Mouse (Mus musculus) left cerebral cortex, adult 6 months (tissue): Measurements from ENCODE around the gene Lce3b. TPM values are rescaled to one million over a fixed set of nuclear protein-coding genes. Genes with fewer than 3 reads are reported as not detected.

ENCODE experiments used
- long read RNA-seq, 2 experiments: library from polyadenylated mRNA; unstranded; transcript quantifications; one replicate each; pipeline ENCODE4 v2.0.0; 2019 to 2020
- polyA plus RNA-seq: library from polyadenylated mRNA; unstranded; fragments of <200 nt; fragmentation: Nextera tagmentation; gene quantifications from 2 replicates; pipeline ENCODE4 v1.2.3, GENCODE M21; 2021

The Lce3b gene
- polyA plus RNA-seq, result not detected in 2 replicates
- long read RNA-seq, experiment 1, result 0 reads
- long read RNA-seq, experiment 2, result 0 reads

DNA sequence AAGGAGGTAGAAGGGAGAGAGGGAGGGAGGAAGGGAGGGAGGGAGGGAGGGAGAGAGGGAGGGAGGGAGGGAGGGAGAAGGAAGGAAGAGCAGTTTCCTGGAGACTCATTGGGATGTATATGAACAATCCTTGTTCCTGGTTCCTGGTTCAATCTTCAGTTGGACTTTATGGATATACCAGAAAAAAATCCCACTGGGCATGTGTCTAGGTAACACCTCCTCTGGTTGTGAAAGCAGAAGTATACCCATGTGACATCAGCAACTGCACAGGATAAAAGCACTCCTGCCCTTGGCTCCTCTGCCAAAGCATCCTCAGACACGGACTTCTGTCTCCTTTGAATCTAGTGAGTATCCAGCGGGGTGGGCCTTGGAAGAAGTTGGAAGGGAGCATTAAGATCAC is at the start of gene Lce3b:
Gene Lce3b (plus strand): TSS at position 301 of the 400 bp plus-strand sequence.

GRCm38 (mm10) chr3:92926130-92926529 is 6.6 kb upstream of the Lce3b start, which contains the start of gene Lce3a:
TSS of gene Lce3a (minus strand) at chr3:92926230.

DNA sequence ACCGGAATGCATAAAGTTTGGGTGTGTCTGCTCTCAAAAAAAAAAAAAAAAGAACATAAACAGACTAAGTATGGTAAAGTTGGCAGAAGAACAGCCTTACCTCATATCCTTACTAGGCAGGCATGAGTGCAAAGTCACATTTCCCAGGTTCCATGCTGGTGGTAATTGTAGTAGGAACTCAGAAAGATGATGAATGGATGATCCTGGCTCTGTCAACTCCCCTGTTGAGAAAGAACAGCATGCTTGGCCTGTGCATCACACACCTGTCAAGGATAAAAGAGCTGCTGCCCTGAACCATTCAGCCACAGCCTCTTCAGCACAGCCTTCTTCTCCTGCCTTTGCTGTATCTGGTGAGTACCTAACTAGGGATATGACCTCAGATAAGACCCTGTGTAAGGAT is 11.4 kb downstream of the Lce3b start, which contains the start of gene Lce3c:
Gene Lce3c (plus strand): TSS at position 301 of the 400 bp plus-strand sequence.

DNA sequence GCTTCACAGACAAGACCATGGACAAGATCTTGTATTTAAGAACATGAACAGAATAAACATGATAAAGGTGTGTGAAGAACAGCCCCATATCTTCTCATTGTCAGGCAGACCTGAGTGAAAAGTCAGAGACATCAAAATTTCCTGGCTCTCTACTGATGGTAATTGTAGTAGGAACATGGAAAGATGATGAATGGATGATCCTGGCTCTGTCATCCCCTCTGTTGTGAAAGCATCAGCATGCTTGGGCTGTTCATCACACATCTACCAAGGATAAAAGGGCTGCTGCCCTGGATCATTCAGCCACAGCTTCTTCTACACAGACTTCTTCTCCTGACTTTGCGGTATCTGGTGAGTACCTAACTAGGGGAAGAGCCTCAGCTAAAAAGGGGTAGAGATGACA is 24.3 kb downstream of the Lce3b start, which contains the start of gene Lce3d:
Gene Lce3d (plus strand): TSS at position 301 of the 400 bp plus-strand sequence.

DNA sequence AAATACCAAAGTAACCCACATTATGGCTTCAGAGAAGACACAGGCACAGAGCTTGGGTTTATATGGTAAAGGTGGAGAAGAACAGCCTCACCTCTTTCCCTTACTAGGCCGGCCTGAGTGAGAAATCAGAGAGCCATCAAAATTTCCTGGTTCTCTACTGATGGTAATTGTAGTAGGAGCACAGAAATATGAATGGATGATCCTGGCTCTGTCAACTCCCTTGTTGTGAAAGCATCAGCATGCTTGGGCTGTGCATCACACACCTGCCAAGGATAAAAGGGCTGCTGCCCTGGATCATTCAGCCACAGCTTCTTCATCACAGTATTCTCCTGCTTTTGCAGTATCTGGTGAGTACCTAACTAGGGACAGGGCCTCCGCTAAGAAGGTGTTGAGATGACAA is 34.0 kb downstream of the Lce3b start, which contains the start of gene Lce3e:
Gene Lce3e (plus strand): TSS at position 301 of the 400 bp plus-strand sequence.

Other genes starting within 250 kb of the Lce3b start
- not detected in 2 replicates for gene Lce1d, start 245.8 kb upstream of the Lce3b start, polyA plus RNA-seq
- not detected in 2 replicates for gene Lce1e, start 223.9 kb upstream of the Lce3b start, polyA plus RNA-seq
- not detected in 2 replicates for gene Lce1f, start 212.6 kb upstream of the Lce3b start, polyA plus RNA-seq
- gene Gm38119, start 193.9 kb upstream of the Lce3b start, polyA plus RNA-seq, result not detected in 2 replicates
- gene Lce1g, start 180.6 kb upstream of the Lce3b start, polyA plus RNA-seq, result not detected in 2 replicates
- gene Lce1h, start 167.9 kb upstream of the Lce3b start, polyA plus RNA-seq, result not detected in 2 replicates
- gene Lce1i, start 154.1 kb upstream of the Lce3b start, polyA plus RNA-seq, result not detected in 2 replicates
- not detected in 2 replicates for gene Lce1j, start 142.5 kb upstream of the Lce3b start, polyA plus RNA-seq
- gene Lce1k, start 125.1 kb upstream of the Lce3b start, polyA plus RNA-seq, result not detected in 2 replicates
- gene Kprp, start 105.7 kb upstream of the Lce3b start, polyA plus RNA-seq, result not detected in 2 replicates
- not detected in 2 replicates for gene Lce1l, start 81.7 kb upstream of the Lce3b start, polyA plus RNA-seq
- not detected in 2 replicates for gene 2310050C09Rik, start 62.8 kb upstream of the Lce3b start, polyA plus RNA-seq
- not detected in 2 replicates for gene Lce3a, start 6.7 kb upstream of the Lce3b start, polyA plus RNA-seq
- not detected in 2 replicates for gene Lce3c, start 11.5 kb downstream of the Lce3b start, polyA plus RNA-seq
- gene Lce3d, start 24.4 kb downstream of the Lce3b start, polyA plus RNA-seq, result not detected in 2 replicates
- gene Lce3e, start 34.1 kb downstream of the Lce3b start, polyA plus RNA-seq, result not detected in 2 replicates
- not detected in 2 replicates for gene Lce3f, start 59.2 kb downstream of the Lce3b start, polyA plus RNA-seq
- gene Crct1, start 82.7 kb downstream of the Lce3b start, polyA plus RNA-seq, result not detected in 2 replicates
- gene Lce1m, start 86.1 kb downstream of the Lce3b start, polyA plus RNA-seq, result not detected in 2 replicates
- gene Gm4858, start 135.8 kb downstream of the Lce3b start, polyA plus RNA-seq, result not detected in 2 replicates
- not detected in 2 replicates for gene Crnn, start 211.8 kb downstream of the Lce3b start, polyA plus RNA-seq